Mouse (Mus musculus): ENCODE data around the gene Prmt1. TPM values are rescaled to one million over a fixed set of nuclear protein-coding genes. Genes with fewer than 3 reads are reported as not detected.

Prmt1 gene
- total RNA-seq, 2 experiments from 2014 or later: 30.6 to 73.4 TPM

DNA sequence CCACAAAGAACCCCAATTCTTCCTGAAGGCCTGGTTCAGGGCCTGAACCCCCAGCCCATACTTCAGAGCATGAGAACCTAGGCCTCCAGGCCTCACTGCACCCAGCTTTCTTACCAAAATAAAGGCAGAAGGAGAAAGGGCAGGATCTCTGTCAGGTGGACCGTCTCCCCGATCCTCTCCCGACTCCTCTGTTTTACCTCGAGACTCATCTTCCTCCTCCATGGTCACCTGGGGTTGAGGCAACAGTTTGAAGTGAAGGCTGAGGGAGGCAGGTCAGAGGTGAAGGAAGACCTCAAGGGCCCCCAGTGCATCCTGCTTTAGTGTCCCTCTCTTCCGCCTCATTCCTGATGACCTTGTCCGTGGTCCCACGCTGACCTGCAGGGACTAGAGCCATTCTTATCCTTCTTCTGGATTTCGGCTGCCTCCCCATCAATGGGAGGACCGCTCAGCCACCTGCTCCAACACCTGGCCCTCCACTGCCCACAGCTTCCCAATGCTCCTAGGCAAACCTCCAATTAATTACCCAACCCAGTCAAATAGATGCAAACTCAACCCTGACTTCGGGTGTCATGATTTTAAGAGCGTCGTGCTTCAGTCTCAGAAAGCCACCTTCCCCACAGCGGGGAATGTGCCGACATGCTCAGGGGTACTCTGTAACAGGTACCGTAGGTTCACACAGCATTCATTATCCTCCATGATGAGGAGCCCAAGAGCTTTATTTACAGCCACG lies 27.2 kb upstream of the Prmt1 start:
- ATAC-seq (replicated peaks; ENCODE audit: low FRiP score, poor library complexity, severe bottlenecking): no peak

DNA sequence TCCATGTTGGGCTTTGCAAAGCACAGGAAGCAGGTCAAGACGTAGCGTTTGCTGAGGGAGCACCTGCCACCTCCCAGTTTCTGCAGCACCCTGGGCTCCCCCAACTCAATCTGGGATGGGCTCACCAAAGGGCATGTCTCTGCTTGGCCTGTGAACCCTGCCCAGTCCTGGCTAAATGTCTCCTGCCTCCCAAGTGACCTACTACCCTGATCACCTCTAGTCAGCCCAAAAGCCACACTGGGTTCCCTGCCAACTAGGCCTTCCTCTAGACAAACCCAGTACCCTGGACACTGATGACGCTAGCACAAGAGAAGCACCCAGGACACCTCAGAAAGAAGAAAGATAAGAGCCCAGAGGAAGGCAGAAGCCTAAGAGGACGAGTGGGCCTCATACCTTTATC lies 26.5 kb upstream of the Prmt1 start:
- ATAC-seq (replicated peaks; ENCODE audit: low FRiP score, poor library complexity, severe bottlenecking): no peak

DNA sequence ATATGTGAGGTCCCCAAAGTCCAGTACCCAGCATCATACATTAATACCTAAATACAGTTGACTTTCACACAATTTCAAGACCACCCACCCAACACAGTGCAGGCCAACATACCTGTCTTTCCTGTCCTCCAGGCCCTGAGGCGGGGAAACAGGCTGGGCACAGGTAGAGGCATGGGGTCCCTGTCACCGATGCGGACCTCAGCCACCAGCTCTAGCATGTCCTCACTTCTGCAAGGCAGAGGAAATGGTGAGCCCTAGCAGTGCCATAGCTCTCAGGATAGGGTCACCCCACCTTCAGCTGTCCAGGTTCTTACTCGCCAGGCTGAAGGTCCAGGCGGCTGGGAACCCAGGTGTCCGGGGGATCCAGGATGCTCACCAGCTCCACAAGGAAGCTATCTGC lies 25.6 kb upstream of the Prmt1 start:
- no peak for ATAC-seq (replicated peaks; ENCODE audit: low FRiP score, poor library complexity, severe bottlenecking)

DNA sequence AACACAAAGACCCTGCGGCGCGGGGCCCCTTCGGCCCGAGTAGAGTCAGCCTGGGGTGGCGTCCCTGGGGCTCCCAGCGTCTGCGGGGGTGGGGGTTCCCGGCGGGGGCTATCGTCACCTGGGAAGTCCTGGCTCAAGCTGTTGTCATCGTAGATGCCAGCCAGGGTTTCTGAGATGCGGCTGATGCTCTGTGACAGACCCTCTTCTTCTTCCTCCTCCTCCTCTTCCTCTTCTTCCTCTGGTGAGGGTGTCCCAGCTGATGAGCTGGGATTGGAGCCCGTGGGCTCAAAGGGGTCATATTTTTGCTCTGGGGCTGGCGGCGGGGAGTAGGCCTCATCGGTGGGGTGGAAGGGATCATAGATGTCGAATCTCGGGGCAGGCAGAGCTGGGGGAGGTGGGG lies 22.0 kb upstream of the Prmt1 start:
- ATAC-seq (replicated peaks; ENCODE audit: low FRiP score, poor library complexity, severe bottlenecking): no peak

GRCm38 (mm10) chr7:45007846-45008245 lies 21.5 kb upstream of the Prmt1 start:
- ATAC-seq (replicated peaks; ENCODE audit: low FRiP score, poor library complexity, severe bottlenecking): no peak

GRCm38 (mm10) chr7:45007141-45007540 lies 20.8 kb upstream of the Prmt1 start:
- ATAC-seq (replicated peaks; ENCODE audit: low FRiP score, poor library complexity, severe bottlenecking): no peak

DNA sequence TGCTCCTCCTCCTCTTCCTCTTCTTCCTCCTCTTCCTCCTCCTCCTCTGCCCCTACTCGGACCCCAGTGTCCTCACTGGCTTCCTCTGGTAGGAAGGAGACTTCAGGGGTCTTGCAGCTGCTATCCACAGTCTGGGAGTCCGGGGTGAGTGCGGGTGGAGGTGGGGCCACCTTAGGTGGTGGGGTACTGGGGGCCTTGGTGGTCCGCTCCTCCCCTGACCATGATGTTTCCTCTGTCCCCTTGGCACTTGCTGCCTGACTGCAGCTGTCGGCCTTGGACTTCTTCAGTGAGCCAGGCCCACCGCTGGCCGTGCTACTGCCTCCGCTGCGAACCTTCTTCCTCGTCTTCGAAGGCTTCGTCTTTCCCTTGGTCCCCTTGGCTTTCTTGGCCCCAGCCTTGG lies 20.1 kb upstream of the Prmt1 start:
- ATAC-seq (replicated peaks; ENCODE audit: low FRiP score, poor library complexity, severe bottlenecking): no peak

DNA sequence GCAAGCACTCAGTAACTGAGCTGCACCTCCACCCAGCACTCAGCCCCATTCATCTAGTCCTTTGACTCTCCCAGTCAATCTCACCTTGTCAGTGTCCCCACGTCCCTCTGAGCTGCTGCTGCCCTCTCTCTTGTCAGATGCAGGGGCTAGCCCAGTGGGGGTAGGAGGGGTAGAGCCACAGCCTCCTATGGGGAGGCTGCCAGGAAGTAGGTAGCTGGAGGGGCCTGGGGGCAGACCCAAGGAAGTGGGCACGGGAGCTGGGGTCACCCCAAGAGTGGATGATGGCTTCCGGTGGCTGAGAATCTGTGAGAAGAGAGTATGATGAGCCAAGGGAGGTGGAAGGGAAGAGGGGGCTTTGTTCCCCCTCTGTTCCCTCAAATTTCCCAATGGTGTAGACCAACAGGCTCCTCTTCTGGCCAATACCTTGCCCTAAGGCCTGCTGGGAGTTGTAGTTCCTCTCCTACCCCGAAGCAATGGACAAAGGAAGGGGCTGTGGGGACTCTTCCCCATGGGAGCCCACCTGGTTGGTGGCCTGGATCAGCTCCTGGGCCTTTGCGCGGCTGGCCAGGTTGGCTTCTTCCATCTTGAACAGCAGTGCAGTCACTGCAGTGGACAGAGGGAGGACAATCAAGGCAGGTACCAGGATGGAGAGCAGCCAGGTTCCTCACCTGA lies 19.1 kb upstream of the Prmt1 start:
- no peak for ATAC-seq (replicated peaks; ENCODE audit: low FRiP score, poor library complexity, severe bottlenecking)

GRCm38 (mm10) chr7:45004546-45004945 lies 18.2 kb upstream of the Prmt1 start:
- no peak for ATAC-seq (replicated peaks; ENCODE audit: low FRiP score, poor library complexity, severe bottlenecking)

- ATAC-seq (replicated peaks; ENCODE audit: low FRiP score, poor library complexity, severe bottlenecking): no peak
These were observed 16.1 kb upstream of the Prmt1 start for GRCm38 (mm10) chr7:45002440-45002839.

DNA sequence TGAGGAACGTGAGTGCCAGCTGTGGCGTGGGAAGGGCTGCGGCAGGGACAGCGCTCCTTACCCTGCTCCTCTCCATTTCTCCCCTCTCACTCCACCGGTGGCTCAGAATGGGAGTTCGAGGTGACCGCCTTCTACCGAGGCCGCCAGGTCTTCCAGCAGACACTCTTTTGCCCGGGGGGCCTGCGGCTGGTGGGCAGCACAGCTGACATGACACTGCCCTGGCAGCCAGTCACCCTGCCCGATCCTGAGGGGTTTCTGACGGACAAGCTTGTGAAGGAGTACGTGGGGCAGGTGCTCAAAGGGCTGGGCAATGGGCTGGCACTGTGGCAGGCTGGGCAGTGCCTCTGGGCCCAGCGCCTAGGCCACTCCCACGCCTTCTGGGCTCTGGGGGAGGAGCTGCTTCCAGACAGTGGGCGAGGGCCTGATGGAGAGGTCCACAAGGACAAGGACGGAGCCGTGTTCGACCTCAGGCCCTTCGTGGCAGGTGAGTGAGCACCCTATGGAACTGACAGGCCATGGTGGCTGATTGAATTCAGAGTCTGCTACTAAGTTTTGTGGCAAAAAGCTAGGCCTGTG lies 14.3 kb upstream of the Prmt1 start:
- ATAC-seq (replicated peaks; ENCODE audit: low FRiP score, poor library complexity, severe bottlenecking): no peak

- no peak for ATAC-seq (replicated peaks; ENCODE audit: low FRiP score, poor library complexity, severe bottlenecking)
These were observed 13.4 kb upstream of the Prmt1 start for GRCm38 (mm10) chr7:44999753-45000152.

GRCm38 (mm10) chr7:44998501-44998955 lies 12.2 kb upstream of the Prmt1 start, which contains the start of gene Bcl2l12:
Bcl2l12 (minus strand) TSS chr7:44998712.
- peak; percentile 42 for ATAC-seq (replicated peaks; ENCODE audit: low FRiP score, poor library complexity, severe bottlenecking)

- ATAC-seq (replicated peaks; ENCODE audit: low FRiP score, poor library complexity, severe bottlenecking): no peak
These were observed 11.6 kb upstream of the Prmt1 start for GRCm38 (mm10) chr7:44997940-44998428.

GRCm38 (mm10) chr7:44997231-44997939 lies 11.0 kb upstream of the Prmt1 start, which contains the start of gene Irf3:
Irf3 (plus strand) TSS chr7:44997648.
- peak; percentile 89 for ATAC-seq (replicated peaks; ENCODE audit: low FRiP score, poor library complexity, severe bottlenecking)

DNA sequence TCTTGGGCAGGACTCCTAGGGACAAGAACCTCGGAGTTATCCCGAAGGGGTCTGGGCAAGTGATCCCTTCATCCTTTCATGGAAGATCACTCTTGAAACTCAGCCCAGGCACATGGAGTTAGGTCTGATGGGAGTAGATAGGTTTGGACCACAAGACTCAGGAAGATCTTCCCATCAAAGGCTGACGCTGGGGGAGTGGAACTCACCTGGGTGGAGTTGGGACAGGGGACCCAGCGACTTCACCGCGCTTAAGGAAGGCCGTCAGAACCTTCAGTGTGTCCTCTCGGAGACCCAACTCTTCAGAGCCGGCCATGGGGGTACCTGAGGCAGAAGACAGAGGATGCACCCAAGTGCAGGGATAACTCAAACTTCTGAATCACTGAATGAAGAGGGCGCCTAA lies 10.3 kb upstream of the Prmt1 start:
- 0 out of 2 replicates have a peak, but pooled peaks have one; percentile 4 for ATAC-seq (replicated peaks; ENCODE audit: low FRiP score, poor library complexity, severe bottlenecking)

DNA sequence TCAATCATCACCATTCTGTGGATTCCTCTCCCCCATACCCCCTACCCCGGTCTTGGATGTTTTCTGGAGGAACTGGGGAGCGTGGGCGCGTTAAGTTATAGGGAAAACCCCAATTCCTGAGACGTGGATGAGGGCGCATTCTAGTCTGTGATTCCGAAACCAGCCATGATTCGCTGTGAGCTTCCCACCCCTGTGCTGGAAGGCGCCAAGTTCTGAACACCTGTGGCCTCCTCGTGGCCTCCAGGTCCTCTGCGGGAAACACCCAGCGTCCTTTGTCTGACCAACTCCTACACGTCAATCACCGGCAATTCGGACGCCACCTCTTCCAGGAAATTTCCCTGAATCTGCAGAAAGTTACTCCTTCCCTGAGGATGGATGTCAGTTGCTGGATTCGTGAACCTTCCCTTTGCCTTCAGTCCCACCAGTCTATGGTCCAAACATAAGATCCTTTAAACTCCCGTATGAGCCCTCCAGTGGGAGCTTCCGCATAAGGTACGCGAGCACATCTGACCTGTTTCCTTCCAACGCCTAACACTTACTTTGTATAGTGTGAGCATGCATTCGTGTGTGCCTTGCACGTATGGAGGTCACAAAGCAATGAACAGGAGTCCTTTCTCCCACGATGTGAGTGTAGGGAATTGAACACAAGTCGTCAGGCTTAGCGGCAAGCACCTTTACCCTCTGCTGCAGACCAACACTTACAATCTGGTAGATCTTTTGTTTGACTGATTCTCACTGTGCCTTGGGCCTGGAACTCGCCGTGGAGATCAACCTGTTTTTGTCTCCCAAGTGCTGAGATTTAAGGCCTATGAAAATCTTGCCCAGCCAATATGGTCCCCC lies 731 bp upstream of the Prmt1 start:
- peak; percentile 25 for ATAC-seq (replicated peaks; ENCODE audit: low FRiP score, poor library complexity, severe bottlenecking)

DNA sequence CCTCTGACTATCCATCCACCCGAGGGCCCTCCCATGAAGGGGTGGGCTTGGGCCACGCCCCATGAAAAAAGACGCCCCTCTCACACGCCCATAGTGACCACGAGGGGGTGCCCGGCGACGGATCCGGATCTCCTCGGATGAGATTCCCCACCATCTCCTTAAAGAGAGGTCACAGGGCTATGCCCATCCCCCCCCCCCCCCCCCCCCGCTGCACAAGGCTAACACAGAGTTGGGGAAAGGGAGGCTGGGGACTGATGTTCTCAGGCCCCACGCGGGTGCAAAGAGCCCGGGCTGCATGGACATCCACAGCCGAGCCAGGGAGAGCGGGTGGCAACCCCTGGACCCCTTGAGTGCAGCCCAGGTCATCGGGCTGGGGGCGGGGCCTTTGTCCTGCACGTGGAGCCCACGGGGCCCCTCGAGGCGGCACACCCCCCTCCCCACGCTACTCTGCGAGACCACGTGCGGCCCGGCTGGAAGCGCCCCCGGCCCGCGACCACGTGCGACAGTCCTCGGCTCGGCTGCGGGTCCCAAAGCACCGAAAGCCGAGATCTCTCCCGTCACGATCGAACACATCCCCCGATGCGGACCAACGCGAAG lies 675 bp downstream of the Prmt1 start:
- no peak for ATAC-seq (replicated peaks; ENCODE audit: low FRiP score, poor library complexity, severe bottlenecking)

GRCm38 (mm10) chr7:44984833-44985164 lies 1.6 kb downstream of the Prmt1 start:
- no peak for ATAC-seq (replicated peaks; ENCODE audit: low FRiP score, poor library complexity, severe bottlenecking)
